Mouse (Mus musculus) small intestine, adult 2 months (tissue): Measurements from ENCODE around the gene Ryk.

Experiments
- CTCF ChIP-seq: fragments of 200-500 bp; IDR thresholded peaks from 2 replicates; pipeline ENCODE4 v1.5.1; 2012; ENCODE audit warnings: low read depth, mild to moderate bottlenecking, control low read depth, inconsistent platforms, low read length, moderate library complexity, mixed read lengths; ENCODE audit not compliant: insufficient replicate concordance, insufficient read length; ENCODE audit errors: extremely low read depth
- POLR2A ChIP-seq: fragments of 200-500 bp; IDR thresholded peaks from 2 replicates; pipeline ENCODE4 v1.6.1; 2012; ENCODE audit warnings: low read depth, mild to moderate bottlenecking, control low read depth, inconsistent platforms, low read length, moderate library complexity

DNA sequence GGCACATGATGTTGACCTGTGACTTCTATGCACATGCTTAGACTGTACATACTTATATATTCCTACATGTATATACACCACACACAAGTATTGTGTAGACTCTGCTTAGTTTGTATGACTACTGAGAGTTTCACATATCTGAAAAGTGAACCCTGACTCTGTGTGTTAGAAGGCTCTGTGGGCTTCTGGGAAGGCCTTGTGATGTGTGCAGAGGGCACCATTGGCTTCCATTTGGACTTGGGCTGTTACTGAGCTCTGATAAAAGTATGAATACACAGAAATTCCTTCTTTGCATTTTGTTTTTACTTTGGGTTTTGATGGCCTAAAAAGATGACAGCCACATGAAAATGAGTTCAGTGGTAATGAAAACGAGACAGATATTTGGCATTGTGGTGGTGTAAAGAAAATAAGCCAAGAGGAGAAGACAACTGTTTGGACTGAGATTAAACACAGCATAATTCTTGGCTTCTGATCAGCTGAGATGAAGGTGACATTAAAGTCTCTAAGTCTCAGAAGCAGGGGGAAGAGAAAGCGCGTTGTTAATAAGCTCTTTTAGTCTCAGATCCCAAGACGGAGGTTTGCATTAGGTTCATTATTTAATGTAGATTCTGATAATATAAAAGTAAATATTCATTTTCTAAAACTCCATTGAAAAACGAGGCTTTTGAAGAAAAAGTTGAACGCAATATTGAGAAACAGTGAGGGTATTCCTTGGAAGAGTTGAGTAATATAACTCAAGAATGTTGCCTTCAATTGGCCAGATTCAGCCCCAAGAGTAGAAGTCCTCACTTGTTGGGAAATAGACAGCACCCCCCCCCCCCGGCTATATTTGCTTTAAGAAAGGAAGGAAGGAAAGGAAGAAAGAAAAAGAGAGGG, 58.0 kb downstream of the Ryk start:
- TF ChIP-seq CTCF = no peak
- TF ChIP-seq POLR2A = no peak
